Mouse (Mus musculus) MEL-GATA-1-ER (cell line): ENCODE results near the gene M1ap.

Source experiments
- DNase-seq: peaks from one replicate; pipeline ENCODE4 v3.0.0-alpha.2; 2012; ENCODE audit warnings: low read depth; ENCODE audit errors: extremely low read depth

M1ap gene

GRCm38 (mm10) chr6:82946651-82947050 lies at the start of gene M1ap:
Gene M1ap (plus strand): TSS chr6:82946902.
- DNase-seq = peak; percentile 62

- no peak for DNase-seq
Measured at GRCm38 (mm10) chr6:82897311-82897710, 49.4 kb upstream of the M1ap start.

- no peak for DNase-seq
Measured at GRCm38 (mm10) chr6:82898227-82898626, 48.5 kb upstream of the M1ap start.

- no peak for DNase-seq
Measured at GRCm38 (mm10) chr6:82898745-82899144, 48.0 kb upstream of the M1ap start.

GRCm38 (mm10) chr6:82902559-82902958 lies 44.1 kb upstream of the M1ap start:
- DNase-seq = peak; percentile 98

GRCm38 (mm10) chr6:82906985-82907384 lies 39.7 kb upstream of the M1ap start:
- DNase-seq = no peak

GRCm38 (mm10) chr6:82908034-82908433 lies 38.7 kb upstream of the M1ap start:
- DNase-seq = no peak

GRCm38 (mm10) chr6:82909136-82909855 lies 37.4 kb upstream of the M1ap start:
- peak; percentile 89 for DNase-seq

- DNase-seq = peak; percentile 61
Measured at GRCm38 (mm10) chr6:82911303-82911702, 35.4 kb upstream of the M1ap start.

GRCm38 (mm10) chr6:82913336-82914247 lies 33.1 kb upstream of the M1ap start:
- DNase-seq = peak; percentile 57

GRCm38 (mm10) chr6:82915889-82916288 lies 30.8 kb upstream of the M1ap start:
- DNase-seq = no peak

GRCm38 (mm10) chr6:82916459-82916858 lies 30.2 kb upstream of the M1ap start:
- no peak for DNase-seq

- no peak for DNase-seq
Measured at GRCm38 (mm10) chr6:82917076-82917777, 29.5 kb upstream of the M1ap start.

GRCm38 (mm10) chr6:82917778-82918129 lies 28.9 kb upstream of the M1ap start:
- no peak for DNase-seq

GRCm38 (mm10) chr6:82918371-82918770 lies 28.3 kb upstream of the M1ap start:
- DNase-seq = no peak

- DNase-seq = no peak
Measured at GRCm38 (mm10) chr6:82919520-82919919, 27.2 kb upstream of the M1ap start.

GRCm38 (mm10) chr6:82921426-82922224 lies 25.1 kb upstream of the M1ap start:
- DNase-seq = no peak

GRCm38 (mm10) chr6:82925005-82925404 lies 21.7 kb upstream of the M1ap start:
- DNase-seq = no peak

- no peak for DNase-seq
Measured at GRCm38 (mm10) chr6:82926106-82926505, 20.6 kb upstream of the M1ap start.

- no peak for DNase-seq
Measured at GRCm38 (mm10) chr6:82926528-82926927, 20.2 kb upstream of the M1ap start.

GRCm38 (mm10) chr6:82927617-82928016 lies 19.1 kb upstream of the M1ap start:
- no peak for DNase-seq
